Mouse (Mus musculus) cerebellum, postnatal 25 days (tissue): ENCODE measurements around the gene Ankrd1.

Experiments used
- DNase-seq, 2 experiments: peaks; one replicate each; pipeline ENCODE4 v3.0.0; 2021; ENCODE audit warnings: mixed read lengths in 2 of 2

The Ankrd1 gene

GRCm38 (mm10) chr19:36109318-36109944, 10.5 kb downstream of the Ankrd1 start:
- no peak for DNase-seq

- DNase-seq = no peak
Observed at GRCm38 (mm10) chr19:36103909-36104308, 16.0 kb downstream of the Ankrd1 start.

GRCm38 (mm10) chr19:36098916-36099315, 21.0 kb downstream of the Ankrd1 start:
- no peak for DNase-seq

DNA sequence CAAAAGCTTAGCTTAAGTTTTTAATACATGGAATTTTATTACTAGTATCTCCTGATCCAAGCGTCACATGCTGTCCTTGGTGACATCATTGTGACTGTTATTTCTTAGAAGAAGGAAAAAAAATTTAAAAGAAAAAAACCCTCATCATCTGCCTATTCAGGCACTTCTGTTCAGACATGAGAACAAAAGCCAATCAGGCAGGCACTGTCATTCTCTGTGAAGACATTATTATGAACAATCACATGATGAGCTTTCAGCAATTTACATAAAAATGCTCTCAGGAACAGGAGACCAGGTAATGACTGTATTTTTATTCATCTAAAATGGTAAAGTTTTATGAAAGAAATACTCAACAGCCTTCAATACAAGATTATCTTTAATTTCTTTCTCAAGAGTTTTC, 21.6 kb downstream of the Ankrd1 start:
- no peak for DNase-seq

GRCm38 (mm10) chr19:36097194-36097593, 22.7 kb downstream of the Ankrd1 start:
- DNase-seq = no peak

DNA sequence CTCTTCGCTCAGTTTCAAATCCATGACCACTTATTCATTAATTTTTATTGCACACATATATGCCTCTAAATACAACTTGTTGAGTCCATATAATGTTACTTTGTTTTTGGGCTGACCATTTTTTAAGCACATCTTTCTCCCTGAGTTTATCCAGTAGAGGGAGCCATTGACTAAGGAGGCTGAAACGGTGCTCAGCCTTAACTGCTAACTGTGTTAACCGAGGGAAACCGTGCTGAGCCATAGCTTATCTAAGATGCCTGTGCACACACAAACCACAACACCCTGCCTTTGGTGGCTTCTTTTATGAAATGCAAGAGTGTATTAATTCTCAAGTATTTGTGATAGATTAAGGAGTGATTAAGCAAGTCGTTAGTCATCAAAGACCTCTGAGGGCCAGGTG, 29.1 kb downstream of the Ankrd1 start:
- DNase-seq = no peak

GRCm38 (mm10) chr19:36083262-36084225, 36.4 kb downstream of the Ankrd1 start, which contains the start of gene Rpp30:
Rpp30 (plus strand) TSS chr19:36083716.
- DNase-seq = peak; percentile 87 to 92

- DNase-seq = peak; percentile 12 to 56
Observed at GRCm38 (mm10) chr19:36082606-36083261, 37.2 kb downstream of the Ankrd1 start.

DNA sequence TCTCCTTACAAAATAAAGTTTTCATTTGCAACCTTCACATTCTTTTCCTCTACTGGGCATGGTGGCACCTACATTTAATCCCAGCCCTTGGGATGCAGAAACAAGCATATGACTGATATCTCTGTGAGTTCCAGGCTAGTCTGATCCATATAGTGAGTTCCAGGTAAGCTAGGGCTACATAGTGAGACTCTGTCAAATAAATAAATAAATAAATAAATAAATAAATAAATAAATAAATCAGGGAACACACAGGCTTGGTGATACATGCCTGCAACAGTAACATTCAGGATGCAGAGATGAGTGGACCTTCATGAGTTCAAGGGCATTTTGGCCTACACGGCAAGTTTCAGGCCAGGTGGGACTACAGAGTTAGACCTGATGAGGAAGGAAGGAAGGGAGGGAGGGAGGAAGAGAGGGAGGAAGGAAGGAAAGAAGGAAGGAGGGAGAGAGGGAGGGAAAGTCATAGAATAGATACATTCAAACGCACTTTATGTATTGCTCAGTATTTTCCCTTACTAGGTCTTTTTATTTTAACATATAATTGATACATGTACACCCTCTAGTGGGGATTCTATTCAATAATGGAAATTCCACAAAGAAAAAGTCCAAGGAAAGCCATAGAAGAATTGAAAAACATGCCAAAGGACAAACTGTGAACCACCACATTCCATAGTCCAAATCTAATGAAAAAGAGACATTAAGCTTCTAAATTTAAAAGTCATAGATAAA, 56.9 kb downstream of the Ankrd1 start:
- DNase-seq = no peak
